Mouse (Mus musculus) fat pad, adult 2 months (tissue): ENCODE results near the gene Ndufab1.
"Not testable (repeated sequence)": the region's sequence is repeated elsewhere in the genome, so short reads cannot be mapped to it uniquely, and the experiment has no call there.

Source experiments
- DNase-seq: peaks from one replicate; pipeline ENCODE4 v3.0.0-alpha.2; 2011; ENCODE audit warnings: low read depth, low spot score; ENCODE audit errors: extremely low read depth

The Ndufab1 gene

DNA sequence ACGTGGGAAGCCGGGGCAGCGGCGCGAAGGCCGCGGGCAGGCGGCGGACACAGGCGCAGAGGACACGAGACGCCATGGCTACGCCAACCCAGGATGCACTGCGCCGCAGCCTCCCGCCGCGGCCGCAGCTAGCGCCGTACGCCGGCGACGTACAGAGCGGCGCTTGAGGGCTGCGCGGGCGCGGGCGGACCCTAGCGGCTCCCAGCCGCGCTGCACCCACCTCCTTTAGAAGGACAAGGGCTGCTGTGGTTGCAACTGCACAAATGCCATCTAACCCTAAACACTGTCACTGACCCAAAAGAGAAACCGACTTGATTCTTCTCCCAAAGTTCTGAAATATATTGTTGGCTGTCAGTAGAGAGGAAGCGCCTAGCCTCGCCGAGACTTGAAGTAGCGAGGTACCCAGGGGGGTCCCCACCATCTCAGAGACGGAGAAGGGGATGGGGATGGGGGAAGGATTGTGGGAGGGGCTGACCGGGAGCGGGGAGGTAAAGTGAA lies at the start of gene Ndufab1:
TSS of gene Ndufab1 (minus strand) at position 140 of the 498 bp plus-strand sequence.
- no peak for DNase-seq

DNA sequence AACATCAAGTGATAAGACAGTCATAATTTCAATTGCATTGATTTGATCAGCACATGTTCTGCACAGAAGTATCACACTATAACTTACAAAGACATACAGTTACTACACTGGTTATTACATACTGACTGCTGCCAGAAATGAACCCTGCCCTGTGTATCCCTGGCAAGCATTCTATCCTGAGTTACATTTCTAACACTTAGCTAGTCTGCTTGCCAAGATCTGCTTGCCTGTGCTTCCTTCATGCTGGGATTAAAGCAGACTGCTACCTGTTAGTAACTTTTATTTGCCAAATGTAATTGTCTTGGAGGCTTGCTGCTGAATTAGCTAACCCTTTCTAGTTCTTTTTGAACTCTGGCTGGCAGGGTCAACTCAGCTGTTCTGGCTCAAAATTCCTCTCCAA lies 39.3 kb upstream of the Ndufab1 start:
- peak; percentile 37 for DNase-seq

DNA sequence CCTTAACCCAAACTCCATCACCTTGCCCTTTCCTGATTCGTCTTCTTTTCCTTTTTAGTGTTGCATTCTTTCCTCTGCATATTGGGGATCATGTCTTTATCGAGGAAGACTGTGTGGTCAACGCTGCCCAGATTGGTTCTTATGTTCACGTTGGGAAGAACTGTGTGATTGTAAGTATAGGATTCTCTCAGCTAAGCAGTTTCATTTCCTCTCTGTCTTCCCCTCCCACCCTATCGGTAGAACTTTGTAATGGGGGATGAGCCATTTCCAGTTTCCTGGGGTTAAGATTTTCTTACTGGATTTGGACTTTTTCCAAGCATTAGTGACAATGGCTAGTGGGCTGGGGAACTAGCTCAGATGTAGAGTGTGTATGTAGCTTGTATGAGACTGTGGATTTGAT lies 36.5 kb upstream of the Ndufab1 start:
- no peak for DNase-seq

DNA sequence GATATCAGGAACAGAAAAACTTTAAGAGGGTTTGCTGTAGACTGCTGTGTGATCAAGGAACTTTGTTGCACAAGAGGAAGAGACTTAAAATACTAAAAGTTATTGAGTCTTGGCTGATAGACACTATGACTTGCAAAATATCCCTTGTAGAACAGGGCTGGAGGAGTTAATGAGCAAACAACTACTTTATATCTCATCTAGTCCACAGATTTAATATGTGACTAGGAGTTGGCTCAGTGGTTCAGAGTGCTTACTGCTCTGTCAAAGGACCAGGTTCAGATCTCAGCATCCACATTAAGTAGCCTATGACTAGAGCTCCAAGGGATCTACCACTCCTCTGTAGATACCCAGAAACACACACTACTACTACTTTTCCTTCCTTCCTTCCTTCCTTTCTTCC lies 35.4 kb upstream of the Ndufab1 start:
- DNase-seq: no peak

DNA sequence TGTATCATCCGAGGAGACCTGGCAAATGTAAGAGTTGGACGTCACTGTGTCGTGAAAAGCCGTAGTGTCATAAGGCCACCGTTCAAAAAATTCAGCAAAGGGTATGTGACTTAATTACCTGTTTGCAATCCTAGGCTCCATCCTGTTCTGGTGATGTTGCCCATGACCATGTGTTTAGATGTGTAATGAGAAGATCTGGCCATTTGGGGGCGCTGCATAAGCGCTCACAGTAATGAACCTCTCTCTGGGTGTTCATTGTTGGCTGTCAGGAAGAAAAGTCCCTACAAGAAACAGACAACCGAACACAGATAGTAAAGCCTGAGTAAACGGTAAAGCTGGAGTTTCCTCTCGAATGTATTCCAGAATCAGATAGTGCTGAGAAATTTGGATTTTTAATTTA lies 33.4 kb upstream of the Ndufab1 start:
- no peak for DNase-seq

DNA sequence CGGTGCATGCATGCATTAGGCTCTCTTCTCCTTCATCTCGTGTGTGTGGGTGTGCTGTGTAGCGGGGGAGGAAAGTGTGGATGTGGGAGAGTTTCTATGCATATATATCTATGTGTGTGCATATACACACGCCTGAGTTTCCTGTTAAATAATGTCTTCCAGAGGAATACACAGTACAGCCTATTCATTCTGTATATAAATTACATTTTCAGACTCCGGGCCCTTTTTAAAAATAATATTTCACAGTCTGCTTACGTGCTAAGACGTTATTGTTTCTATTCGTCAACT lies 31.6 kb upstream of the Ndufab1 start:
- DNase-seq: no peak

DNA sequence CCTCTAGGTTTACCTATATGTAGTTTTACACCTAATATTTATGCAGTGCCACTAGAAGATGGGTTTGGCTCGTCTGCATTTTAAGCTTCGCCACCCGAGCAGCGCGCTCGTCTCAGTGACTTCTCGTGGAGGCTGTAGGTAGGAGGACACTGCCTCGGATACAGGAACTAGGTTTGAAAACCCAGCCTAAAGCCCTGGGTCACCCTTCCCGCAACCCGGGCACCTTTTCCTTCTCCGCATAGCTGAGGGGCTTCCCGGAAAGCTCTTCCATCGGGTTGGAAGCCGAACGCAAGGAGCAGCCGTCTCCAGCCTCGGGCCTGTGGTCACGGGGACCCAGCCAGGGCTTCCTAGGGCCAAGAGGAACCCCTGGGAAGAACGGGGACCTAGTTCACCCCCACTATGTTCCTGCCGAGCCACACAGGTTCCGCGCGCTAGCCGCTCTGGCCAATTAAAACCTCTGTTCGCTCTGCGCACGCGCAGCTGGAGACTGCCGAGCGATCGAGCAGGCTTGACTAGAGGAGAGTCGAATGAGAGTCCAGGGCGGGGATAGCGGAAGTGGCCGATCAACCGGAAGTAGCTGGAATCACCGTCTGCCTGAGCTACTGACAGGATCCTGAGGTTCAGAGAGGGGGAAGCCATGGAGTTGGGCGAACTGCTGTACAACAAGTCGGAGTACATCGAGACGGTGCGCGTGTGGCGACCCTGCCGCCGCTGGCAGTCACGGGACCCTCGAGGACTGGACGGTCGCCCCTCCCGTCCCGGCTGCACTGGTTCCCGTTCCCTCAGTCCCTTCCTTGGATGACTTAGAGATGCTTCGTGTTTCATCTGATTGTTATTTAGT lies 31.0 kb upstream of the Ndufab1 start, which contains the start of the genes Palb2 and Dctn5:
TSS of gene Palb2 (minus strand) at position 489 of the 841 bp plus-strand sequence.
TSS of gene Dctn5 (plus strand) at position 545 of the 841 bp plus-strand sequence.
- DNase-seq: peak; percentile 51

DNA sequence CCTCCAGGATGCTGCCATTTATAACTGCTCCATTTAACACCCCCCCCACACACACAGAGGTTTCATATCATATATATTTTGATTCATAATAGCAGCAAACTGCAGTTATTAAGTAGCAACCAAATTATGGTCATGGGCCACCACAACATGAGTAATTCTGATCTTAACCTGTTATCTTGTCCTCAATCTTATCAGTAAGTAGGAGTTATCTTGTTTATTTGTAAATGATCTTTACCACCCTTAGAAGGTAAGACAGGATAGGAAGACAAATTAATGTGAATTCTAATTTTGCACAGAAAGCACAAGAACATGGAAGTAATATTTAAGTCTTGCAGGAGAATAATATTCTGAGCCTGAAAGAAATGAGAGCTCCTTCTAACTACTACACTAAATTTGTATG lies 30.1 kb upstream of the Ndufab1 start:
- no peak for DNase-seq

DNA sequence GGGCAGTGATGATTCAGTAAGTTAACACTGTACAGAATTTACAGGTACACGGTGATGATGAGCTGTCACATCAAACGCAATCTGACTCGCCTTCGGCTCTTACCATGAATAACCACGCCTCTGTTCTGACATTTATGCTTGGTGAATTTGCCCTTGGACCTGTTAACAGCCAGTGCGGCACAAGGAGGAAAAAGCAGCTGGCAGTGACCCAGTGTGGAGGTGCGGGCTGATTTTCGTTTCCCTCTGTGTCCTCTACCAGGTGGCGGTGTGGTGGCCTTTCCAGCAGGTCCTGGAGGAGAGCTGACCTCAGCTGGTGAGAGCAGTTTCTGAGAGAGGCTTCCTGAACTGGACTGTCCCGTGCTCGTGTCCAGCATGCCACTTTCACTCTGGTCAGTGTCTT lies 25.3 kb upstream of the Ndufab1 start:
- no peak for DNase-seq

DNA sequence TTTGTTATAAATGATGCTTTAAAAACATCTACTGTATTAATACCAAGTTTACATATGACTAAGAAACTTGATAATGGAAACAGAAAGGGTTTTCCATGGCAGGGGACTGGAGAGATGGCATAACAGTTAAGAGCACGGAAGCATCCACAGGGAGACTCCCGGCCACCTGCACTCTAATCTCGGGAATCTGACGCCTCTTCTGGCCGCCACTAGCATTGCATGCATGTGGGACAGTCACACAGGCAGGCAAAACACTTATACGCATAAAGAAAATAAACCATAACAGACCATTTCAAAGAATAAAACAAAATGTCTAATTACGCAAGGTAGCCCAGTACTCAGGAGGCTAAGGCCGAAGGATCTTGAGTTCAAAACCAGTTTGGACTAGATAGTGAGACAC lies 23.9 kb upstream of the Ndufab1 start:
- no peak for DNase-seq

DNA sequence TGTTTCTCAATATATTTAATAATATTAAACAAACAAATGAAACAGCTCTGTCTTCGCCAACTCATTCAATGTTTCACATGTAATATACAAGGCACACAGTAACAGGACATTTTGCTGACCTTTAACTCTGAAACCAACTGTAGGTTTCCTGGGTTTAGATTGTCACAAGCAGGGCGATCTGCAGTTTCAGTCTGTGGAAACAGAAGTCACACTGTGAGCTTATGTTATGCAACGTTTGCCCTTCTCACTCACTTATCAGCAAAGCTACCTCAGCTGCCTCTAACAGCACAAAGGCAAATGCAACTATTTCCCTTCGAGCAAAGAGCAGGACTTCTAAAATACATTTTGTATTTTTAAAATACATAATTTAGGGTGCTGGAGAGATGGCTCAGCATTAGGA lies 21.8 kb upstream of the Ndufab1 start:
- no peak for DNase-seq

DNA sequence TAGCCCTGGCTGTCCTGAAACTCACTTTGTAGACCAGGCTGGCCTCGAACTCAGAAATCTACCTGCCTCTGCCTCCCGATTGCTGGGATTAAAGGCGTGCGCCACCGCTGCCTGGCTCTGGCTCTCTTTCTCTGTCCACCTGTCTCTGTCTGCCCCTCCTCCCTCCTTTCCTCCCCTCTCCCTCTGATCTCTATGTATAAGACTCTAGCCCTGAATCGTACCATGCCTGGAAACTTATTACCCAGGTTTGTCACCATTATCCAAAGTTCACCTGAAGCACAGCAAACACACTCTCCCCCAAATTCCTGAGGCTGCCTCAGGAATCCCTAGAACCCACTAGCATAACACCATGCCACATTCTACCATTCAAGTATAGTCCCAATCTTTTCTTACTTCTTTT lies 6.5 kb upstream of the Ndufab1 start:
- no peak for DNase-seq

DNA sequence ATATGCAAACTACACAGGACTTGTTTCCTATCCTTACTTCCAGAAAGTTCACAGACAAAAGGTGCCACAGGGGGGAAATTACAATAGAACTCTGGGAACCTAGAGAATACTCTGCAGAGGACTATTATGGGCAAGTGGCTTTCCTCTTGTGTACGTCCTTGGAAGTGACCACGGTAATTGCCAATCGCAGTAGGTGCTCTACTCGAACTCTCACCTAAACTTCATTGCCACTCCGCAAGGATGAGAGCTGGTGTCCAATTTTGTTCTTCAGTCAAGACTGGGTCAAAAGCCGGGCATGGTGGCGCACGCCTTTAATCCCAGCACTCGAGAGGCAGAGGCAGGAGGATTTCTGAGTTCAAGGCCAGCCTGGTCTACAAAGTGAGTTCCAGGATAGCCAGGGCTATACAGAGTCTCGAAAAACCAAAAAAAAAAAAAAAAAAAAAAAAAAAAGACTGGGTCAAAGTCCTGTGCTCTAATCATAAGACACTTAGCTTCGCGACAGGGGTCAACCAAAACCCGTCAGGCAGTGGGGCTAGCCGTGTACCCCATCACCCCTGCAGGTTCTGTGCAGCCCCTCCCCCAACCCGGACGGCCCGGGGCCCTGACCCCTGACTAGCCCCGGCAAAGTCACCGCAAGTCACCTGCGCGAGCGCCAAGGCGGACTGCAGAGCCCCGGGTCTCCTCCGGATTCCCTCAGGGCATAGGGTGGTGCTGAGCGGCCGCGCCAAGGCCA lies 506 bp downstream of the Ndufab1 start:
- DNase-seq: not testable (repeated sequence)

DNA sequence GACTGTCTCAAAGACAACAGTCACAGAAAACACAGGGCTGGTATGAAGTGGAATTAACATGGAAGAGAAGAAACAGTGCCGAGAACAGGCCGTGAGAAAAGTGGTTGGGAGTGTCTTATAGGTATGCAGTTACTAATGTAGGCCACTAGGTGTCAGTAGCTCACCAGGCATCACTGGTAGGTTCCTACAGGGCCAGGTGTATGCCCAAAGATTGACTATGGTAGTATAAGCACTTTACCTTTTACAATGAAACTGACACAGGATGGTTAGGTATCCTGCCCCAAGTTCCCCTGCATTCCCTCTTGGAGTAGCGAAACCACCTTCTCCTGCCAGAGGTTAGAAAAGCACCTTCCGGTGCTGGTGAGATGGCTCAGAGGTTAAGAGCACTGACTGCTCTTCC lies 2.5 kb downstream of the Ndufab1 start:
- no peak for DNase-seq

DNA sequence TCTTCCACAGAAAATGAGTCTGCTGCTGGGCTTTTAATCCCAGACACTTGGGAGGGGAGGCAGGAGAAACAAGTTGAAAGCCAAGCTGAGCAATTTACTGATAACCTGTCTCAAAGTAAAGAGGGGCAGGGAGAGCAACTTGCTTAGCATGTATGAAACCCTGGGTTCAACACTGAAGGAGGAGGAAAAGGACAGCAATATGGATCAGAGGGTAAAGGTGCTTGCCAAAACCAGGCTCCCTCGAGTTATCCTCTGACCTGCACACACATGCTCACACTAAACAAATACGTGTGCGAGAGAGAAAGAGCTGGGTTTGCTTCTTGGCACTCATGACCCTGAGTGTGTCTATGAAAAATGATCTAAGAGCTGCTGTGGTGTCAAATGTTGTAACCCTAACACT lies 3.7 kb downstream of the Ndufab1 start:
- no peak for DNase-seq

DNA sequence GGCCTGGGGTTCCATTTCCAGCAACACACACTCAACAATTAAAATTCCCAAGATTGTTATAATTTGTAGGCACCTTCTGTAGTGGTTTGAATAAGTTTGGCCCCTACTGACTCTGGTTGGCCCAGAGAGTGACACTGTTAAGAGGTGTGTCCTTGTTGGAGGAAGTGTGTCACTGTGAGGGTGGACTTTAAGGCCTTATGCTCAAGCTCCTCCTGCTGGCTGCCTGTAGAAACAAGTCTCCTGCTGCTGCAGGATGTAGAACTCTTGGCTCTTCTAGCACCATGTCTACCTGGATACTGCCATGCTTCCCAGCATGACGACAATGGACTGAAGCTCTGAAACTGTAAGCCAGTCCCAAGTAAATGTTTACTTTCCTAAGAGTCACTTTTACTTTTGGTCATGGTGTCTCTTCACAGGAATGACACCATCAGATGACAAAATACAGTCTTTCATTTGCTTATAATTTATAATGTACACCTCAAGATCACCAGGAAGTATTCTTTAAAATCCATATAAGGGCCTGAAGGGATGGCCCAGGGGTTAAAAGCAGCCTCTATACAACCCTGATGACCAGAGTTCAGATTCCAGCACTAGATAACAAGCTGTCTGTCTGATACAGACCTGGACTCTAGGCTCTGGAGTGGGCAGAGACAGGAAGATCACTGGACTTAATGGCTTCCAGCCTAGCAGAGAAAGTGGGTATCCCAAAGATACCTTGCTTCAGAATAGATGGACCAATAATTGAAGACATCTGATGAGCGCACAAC lies 6.9 kb downstream of the Ndufab1 start:
- DNase-seq: no peak

DNA sequence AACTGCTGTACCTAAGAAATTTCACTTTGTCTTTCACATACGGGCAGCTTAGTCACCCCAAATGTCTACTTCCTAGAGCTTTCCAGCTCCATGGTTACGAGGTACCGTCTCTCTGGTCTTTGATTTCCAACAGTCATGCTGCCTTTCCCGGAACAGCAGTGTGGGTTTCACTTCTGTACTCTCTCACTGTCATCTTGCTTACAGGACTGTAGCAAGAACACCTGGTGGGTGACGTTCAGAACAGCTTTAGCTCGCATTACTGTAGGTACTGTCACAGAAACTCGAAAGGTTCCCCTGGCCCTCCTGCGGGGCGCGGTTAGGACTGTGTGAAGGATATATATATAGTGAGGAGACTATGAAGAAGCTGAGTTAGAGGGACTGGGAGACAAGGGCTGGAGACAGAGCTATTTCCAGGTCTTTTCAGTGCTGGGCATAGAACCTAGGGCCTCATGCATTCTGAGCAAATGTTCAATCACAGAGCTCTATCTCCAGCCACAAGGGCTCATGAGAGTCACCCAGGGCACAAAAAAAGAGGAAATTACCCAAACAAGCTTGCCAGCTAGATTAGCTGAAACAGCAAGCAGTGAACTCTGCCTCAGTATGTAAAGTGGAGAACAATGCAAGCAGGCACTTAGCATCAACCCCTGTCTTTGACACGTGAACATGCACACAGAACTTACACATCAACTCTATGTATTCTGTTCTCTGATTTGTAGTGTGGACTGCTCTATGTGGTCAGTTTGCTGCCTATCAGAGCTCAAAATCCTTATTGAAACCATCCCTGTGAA lies 14.3 kb downstream of the Ndufab1 start:
- DNase-seq: no peak

DNA sequence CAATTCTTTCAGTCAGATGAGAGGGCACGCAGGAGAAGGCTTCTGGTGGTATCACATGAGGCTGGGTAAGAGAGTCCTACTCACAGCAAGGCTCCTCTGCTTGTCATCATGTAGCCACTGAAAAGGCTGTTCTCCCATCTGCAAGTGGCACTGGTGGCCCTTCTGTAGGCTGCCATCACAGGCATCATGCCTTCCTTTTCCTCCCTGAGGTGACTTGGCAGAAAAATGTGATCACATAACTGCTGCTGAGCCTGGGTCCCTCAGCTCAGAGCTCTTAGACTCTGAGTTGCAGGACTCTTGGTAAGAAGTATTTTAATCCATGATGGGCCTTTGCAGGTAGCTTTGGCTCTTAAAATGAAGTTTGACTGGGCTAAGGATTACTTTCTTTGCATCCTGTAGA lies 20.6 kb downstream of the Ndufab1 start:
- DNase-seq: no peak

DNA sequence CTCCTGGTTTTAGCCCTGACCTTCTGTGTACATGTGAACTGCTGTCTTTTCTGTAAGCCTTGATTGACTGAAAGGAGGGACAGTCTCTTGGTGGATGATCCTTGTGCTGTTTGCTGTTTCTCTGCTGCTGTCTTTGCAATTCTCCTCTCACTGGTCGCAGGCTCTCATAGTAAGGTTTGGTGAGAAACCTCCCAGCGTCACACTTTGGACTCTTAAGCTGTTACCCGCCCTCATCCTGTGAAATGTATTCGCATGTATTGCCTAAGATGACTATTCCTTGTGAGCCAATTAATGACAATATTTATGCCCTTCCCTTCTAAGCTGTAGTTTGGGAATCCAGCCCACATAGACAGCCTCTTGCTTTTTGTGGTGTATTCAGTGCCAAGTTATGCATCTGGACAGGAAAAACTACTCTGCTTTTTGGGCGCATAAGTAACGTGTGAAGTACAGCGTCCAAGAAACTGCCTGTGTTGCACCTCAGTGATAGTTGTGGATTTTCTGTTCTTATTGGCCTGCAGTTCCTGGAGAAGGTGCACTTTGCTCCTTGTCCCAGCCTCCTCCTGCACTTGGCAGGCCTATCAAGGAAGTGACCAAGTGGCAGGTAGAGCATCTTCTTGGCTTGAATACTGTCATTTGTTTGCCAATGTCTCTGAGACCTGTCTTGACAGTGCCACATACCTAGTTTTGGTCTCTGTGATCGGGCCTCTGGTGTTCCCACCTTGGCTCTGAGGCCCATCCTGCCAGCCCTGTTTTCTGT lies 21.7 kb downstream of the Ndufab1 start:
- DNase-seq: peak; percentile 96

DNA sequence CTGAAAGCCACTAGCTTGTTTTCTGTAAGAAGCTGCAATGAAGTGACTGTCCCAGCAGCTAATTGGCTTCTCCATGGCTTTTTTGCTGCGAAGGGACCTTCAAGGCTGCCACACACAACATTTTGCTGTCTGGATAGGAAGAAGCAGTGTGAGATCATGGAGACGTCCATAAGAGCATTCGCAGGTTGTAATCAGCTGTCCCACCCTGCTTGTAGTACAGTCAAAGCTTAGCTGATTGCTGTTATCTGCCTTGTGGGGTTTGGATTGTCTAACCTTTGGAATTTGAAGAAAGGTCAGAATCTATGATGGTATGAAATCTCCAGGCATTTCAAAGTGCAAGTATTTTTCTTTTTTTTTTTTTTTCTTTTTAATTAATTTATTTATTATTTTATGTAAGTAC lies 27.3 kb downstream of the Ndufab1 start:
- no peak for DNase-seq
